Mouse (Mus musculus) embryonic fibroblast, embryonic 13.5 days (primary cell): ENCODE data around the gene Olfr237-ps1.

Experiments
- CTCF ChIP-seq: IDR thresholded peaks from 2 replicates; pipeline ENCODE4 v1.5.1; 2011; ENCODE audit warnings: mild to moderate bottlenecking, control low read depth, low read length, moderate library complexity, borderline replicate concordance; ENCODE audit not compliant: insufficient read depth
- POLR2A ChIP-seq: IDR thresholded peaks from 2 replicates; pipeline ENCODE4 v1.6.1; 2011; ENCODE audit warnings: low read depth, mild to moderate bottlenecking, control low read depth, low read length, moderate library complexity

DNA sequence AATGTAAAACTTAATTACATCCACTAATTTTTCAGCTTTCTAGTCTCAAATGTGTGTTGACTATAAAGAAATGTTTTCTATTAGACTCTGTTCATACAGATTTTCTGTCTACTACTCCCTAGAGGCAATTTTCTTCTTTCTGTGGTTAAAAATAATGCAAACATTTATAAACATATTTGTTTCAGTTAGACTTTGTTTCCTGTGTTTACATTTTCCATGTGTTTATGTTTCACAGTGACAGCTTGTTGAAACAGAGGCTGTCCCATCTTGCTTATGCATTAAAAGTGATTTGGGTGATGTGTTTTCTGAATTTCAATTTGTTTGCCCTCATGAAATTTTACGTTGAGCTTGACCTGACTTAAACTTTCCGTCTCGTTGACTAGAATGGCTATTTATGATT lies 44.6 kb downstream of the Olfr237-ps1 start:
- TF ChIP-seq CTCF (no peak), POLR2A (no peak)
